Mouse (Mus musculus): ENCODE results near the gene Elovl7.

The Elovl7 gene

DNA sequence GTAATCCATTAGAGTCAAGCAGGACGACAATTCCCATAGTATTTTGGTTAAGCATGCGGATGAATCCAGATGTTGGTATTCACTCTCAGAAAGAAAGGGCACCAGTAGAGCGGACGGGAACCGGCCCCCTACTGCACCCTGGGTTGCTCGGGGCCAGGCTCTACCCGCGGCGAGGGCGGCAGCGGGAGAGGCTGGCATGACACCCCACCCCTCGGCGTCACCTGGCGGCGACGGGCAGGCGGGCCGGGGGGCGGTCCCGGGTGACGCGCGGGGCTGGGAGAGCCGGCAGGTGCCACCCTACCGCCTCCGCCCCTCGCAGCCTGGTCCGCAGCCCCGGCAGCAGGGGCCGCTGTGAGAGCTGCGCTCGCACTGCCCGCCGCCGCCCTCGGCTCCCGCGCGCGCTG is at the start of gene Elovl7:
Gene Elovl7, plus strand, starts transcription at position 324 of the 404 bp plus-strand sequence.
- DNase-seq = peak; percentile 92

DNA sequence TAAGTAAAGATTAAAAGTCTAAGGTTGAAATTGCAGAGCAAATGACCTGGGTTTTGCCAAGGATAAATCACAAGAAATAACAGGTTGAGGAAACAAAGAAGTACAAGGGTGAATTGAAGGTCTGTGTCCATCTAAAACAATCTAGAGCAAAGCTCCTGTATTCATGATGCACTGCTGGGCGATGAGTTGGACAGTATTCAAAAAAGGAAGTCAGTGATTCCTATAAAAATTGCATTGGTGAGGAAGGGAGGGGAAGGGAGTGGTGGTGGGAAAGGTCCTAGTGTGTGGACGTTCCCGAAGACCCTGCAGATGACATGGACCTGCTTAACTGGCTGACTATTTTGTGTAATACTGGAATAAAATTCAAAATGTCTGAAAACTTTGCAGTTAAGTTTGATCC is 49.6 kb upstream of the Elovl7 start:
- no peak for DNase-seq

DNA sequence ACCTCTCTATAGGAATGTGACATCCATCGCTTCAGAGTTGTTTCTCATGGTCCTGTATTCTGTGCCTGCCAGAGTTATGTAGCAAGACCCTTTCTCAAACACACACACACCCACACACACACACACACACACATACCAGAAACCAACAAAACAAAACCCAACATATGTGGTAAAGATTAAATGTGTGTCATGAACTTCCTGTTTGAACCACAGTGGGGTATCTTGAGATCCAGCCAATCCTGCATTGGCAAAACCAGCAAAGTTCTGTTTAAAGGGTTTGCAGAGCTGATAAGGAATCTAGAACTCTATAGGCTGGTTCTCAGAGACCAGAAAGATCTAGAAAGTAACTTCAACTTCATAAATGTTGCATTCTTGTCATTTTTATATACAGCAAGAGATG is 44.2 kb upstream of the Elovl7 start:
- DNase-seq = no peak

DNA sequence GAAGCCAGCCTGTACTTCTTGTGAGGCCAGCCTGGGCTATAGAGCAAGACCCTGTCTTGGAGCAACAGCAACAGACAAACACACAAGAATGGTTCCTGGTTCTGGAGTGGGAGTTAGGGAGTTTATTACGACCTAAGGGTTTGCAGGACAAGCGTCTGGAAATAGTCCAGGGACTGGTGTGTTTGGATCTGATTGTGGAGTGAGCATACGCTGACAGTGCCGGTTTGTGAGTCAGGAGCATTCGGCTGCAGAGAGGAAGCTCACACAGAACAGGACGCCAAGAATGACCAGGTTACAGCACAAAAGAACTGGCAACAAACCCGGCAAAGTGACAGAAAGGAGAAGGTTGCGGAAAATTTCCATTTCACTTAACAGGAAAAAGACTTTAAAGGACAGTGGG is 43.7 kb upstream of the Elovl7 start:
- DNase-seq = no peak

DNA sequence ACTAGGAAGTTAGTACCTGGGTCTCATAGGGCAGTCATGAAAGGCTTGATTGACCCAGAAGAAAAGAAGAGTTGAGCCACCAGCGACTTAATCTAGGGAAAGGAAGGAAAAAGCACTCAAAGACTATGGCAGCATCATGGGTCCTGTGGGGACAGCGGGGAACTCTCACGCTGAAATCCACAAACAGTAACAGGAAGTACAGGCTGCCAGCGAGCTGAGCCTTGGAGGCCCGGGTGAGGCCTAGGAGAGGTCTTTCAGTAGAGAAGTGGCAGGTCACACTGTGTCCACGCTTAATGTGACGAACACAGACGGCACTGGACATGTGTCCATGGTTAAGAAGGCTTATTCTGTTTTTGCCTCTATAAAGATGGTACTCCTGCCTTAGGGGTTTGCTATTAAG is 34.6 kb upstream of the Elovl7 start:
- DNase-seq = no peak

DNA sequence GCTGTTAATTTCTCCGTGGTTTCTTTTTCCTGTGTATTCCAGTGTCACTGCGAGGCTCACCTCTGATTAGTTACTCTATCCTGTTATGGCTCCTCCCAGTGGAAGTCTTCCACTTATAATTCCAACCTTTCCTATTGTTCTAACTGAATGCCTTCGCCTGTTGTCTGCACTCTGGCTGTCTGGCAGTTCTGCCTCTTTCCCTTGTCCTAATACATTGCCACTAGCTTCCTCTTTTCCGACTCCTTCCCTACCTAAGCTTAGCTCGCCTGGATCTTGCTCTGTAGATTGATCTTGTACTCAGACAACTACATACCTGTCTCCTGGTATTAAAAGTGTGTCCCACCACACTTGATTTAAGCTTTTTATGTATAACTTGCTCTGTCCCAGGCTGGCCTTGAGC is 33.4 kb upstream of the Elovl7 start:
- DNase-seq = no peak

DNA sequence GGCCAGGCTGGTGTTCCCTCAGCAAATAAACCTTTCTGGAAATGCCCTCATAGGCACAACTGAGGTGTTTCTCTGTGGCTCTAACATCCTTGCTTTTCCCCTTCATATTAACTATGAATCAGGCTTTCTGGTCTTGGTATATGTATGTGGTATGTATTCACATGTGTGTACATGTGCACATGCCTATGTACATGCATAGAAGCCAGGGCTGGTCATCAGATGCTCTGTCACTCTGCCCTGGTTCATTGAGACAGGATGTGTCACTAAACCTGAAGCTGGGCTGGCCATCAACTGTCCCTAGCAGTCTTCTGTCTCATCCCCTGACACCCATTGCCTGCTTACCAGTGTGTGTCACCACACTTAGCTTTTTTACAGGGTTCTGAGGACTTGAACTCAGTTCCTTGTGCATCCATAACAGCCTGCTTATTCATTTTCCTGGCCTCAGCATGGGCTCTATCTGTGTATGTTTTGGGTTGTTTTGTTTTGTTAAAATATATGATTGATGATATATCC is 29.4 kb upstream of the Elovl7 start:
- no peak for DNase-seq

DNA sequence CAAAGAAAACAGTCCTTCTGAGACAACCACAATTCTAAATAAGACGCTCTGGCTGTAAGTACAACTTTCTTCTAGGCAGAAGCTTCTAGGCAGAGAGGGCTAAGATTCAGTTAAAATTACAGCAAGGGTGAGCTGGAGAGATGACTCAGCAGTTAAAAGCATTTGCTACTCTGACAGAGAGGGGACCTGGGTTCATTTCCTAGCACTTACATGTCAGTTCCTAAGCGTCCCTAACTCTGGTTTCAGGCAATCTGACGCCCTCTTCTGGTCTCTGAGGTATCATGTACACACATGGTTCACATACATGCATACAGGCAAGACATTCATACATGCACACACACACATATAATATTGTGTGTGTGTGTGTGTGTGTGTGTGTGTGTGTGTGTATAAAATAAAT is 28.7 kb upstream of the Elovl7 start:
- DNase-seq = no peak

DNA sequence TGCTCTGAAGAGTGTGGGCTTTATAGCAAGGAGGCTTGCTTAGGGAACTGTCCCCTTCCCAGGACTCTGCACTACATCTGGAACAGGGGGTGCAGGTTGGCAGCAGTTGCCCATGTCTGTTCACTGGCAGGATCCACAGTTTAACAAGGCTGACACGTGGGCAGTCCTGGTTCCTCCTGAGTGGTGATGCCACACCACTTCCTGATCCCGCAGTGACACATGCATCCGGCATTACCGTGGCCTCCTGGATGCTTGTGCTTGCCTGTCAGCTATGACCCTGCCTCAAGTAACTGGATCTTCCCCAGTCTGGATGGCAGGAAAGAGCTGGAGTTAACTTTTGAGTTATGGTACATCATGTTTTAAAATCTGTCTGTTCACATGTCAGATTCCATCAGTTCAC is 26.2 kb upstream of the Elovl7 start:
- no peak for DNase-seq

DNA sequence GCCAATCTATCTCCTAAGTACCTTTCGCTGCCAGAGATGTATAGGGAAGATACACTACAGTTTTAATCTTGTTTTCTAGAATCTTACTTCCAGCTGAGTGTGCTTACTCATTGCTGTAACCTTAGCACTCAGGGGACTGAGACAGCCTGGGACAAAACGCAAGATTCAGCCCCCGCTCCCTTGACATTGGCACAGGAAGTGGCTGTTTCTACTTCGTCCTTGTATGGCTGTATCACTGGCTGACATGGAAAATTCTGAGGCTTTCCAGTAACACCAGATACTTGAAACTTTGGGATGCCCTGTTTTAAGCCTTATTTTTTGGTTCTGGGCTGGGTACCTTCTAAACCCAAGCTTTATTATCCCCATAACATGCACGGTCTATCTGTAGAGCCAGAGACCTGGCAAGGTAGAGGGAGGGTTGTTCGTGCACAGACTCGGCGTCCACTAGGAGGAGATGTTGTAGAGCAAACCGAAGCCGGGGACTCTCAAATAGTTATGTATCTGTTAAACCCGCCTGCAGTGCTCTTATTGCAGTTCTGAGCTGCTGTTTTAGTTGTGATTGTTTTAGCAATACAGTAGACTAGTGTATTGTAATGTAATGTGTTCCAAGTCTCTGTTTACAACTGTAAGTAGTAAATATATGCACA is 23.0 kb upstream of the Elovl7 start:
- DNase-seq = peak; percentile 58

DNA sequence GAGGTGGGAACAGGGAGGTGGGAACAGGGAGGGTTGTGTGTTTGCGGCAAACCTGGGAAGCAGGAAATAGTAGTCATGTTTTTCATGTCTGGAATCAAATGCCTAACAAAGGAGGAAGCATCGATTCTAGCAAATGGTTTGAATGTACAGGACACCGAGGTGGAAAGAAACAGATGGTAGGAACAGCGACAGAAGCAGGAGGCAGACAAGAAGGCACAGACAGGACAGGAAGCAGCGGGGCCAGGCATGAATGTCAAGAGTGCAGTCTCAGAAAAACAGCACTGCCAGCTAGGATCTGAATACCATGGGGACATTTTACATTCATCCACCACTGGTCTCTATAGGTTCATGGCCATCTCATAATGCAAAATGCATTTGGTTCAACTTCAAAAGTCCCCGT is 18.7 kb upstream of the Elovl7 start:
- DNase-seq = no peak

DNA sequence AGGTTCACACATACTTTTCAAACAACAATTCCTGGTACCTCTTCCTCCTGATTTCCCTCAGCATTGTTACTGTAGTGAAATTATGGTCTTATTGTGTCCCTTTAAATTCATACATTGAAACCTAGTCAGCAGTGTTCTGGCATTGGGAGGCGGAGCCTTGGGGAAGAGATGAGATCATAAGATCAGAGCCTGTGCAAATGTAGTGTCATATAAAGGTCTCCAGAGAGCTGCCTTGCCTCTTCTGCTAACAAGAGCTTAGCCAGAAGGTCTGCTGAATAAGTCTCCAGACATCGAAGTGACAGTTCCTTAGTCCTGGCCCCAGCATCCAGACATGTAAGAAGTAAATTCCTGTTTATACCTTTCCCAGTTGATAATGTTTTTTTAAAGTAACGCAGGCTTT is 9.3 kb upstream of the Elovl7 start:
- DNase-seq = no peak

DNA sequence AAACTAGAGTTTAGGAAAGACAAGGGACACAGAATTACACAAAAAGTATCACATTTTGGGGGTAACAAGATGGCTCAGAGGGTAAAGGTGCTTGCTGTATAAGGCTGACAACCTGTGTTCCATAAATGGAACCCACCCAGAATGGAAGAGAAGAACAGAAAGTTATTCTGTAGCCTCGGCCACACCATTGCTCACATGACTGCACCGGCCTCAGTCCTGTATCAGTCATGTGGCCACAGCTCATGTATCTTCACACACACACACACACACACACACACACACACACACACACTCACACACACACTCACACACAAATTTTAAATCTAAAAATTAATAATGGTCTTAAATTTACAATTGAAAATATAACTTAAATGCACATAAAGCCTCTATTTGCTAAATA is 6.8 kb upstream of the Elovl7 start:
- DNase-seq = no peak

DNA sequence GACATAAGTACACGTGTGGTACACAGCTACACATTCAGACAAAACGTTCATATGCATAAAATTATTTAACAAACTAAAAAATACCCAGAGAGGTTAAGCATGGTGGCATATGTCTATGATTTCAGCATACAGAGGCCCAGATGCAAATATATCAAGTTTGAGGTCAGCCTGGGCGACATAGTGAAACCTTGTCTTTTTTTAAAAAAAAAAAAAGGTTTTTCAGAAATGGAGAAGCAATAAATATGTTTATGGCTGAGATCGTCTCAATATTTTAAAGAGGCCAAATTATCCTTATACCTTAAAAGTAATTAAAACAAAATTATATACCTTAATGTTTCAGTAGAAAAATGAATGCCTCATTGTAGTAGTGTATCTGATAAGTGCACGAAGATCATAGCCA is 6.1 kb upstream of the Elovl7 start:
- DNase-seq = no peak

DNA sequence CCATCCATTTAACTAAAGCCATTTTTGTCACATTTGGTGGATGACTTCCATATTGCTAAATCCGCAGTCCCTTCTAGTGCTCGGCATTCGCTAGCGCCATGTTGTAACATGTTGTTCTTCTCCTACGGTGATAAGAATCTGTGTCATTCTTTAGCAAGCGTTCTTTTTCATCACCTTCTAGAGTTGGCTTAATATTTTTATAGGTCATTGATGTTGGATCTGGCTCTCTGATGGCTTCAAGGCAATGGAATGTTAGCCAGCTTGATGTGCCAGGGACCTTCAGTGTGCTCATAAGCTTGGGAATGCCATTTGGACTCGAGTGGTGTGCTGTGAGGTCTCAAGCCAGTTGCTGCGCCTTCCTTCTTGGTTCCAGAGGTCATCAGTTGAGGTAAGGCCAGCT is 3.2 kb upstream of the Elovl7 start:
- DNase-seq = no peak

DNA sequence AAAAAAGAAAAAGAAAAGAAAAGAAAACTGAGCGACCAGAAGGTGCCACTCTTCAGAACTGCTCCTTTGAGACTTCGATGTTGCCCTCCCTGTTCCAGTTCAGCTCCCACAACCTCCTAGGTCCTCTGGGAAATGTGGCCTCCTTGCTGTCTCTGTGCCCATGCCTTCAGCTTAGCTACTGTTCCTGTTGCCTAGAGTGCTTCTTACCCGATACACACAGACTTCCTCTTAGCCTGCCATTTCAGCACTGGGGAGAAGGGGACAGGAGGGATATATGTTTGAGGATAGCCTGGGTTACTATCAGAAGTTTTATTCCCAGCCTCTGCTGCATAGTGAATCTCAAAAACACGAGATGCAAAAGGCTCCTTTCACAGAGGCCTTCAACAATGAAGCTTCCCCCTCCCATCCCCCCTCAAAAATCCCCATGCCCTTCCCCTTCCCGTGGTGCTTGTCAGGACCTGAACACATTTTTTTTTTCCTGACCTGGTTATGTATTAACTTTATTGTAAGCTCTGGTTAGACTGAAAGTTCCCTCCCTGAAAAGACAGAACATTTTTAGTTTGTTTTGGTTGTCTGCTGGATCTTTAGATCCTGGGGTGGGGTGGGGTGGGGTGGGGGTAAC is 1.7 kb upstream of the Elovl7 start:
- no peak for DNase-seq

DNA sequence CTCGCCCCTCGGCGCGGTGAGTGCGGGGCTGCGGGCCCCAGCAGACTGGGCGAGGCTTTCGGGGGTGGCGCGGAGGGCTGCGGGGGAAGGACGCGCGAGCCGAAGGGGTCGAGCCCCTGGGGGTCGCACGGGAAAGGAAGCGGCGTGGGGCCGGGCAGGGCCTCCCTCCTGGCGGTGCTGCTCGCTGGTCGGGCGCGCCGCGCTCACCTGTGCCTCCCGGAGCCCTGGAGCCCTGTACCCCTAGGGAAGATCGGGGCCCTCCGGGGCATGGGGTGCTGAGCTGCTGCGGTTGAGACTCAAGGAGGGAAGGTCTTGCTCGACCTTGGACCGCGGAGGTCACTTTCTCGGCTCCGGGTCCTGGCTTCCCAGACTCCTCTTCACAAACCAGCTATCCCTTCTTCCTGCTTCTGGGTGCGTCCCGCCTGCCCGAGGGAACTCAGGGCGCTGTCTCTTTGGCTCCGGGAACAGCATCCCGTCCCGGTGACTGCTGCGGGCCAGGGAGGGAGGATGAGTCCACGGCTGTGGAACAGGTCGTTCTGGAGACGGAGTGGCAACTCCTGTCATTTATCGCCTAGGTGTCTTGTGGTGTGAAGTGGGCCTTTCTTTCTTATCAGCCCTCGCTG is 392 bp downstream of the Elovl7 start:
- no peak for DNase-seq

DNA sequence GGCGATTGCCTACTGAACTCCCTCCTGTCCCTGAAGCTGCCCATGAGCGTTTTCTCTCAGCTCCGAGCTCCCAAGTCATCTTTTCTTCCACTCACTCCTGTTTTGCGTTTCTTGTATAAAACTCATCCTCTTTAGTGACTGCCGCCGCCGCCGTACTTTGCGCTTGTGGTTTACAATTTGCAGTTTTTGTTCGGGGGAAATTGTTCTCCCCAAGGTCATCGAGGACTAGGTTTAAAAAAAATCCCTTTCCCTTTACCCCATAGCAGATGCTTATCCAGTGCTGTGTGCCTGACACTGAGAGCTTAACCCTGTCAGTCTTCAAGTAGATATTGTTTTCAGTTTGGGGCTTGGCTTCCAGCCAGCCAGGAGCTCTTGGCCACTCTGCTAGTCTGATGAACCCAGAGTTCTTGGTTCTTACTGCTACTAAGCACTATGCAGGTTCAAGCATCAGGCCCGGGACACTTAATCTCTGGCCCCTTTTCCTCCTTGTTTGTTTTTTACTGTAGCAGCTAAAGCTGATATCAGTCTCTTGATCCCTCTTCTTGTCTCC is 1.1 kb downstream of the Elovl7 start:
- peak; percentile 6 for DNase-seq

DNA sequence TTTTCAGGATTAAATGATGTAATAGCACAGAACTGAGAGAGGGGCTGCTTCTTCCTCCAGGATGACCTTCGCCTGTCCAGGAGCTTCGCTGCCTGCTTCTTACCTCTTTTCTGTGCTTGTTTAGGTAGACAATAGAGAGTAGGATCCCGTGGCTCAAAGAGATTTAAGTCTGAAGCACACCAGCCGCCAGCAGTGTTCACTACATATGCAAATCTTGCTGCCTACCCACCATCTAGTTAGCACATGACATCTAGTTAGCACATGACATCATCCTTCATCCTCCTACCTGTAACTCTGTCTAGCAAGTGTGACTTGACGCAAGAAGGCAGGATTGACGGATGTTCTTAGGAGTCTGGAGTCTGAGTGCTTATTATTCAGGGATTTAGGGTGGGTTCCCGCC is 5.6 kb downstream of the Elovl7 start:
- DNase-seq = no peak

DNA sequence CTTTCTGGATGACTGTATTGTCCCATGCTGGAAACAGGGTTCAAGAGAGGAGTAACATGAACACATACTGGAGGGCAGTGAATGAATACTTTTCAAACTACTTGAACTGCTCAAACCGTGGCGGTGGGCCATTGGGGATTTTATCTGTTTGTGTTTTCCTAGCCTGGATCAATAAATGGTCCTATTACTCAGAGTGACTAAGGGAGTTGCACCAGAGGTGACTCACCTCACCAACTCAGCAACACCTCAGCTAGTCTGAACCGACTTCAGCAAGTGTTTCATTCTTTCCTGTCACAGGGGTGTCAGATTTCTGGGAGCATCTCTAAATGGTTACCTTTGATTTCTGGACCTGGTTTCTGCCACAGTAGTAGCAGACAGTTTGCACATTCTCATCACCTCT is 15.0 kb downstream of the Elovl7 start:
- no peak for DNase-seq

DNA sequence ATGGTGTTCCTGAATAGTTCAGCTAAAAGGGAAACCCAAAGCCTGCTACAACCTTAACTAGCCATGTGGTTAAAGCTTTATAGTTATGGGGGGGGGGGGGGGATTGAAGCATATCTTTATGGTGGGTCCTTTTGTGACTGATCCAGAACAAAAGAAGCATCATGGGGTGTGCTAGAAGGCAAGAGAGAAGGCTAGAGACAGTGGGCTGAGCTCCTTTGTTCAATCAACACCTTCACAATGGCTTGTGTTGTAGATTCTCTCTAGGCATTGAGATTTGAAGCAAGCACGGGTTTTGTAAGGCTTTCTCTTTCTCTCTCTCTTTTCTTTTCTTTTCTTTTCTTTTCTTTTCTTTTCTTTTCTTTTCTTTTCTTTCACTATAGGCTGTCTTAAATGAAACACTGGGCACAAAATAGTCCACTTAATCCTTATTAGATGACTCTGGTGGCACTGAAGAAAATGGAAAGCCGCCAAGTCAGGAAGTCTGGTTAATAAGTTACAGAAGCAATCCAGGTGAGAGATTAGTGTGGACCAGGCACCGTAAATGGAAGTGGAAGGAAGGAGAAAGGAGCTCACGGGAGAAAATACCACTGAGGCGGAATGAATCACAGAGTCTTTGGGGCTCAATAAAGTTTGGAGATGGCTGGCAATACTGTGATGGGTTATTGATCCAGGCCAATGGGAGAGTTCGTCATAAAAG is 15.6 kb downstream of the Elovl7 start:
- DNase-seq = no peak

DNA sequence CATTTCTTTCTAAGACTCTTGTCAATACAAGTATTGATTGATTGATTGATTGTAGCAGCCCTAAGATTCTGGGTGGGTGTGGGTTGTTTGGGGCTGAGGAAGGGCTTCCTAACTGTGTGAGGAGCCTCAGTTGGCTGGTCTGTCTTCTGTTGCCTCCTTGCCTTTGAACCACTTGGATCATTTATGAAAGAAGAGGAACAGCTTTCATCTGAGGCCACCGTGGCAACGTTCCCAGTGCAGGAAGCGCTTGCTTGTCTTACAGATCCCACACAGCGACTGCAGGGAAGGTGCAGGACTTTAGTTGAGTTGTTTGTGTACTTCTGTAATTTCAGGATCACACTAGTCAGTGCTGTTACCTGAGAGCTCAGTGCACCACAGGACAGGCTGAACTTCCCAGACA is 25.8 kb downstream of the Elovl7 start:
- DNase-seq = no peak

DNA sequence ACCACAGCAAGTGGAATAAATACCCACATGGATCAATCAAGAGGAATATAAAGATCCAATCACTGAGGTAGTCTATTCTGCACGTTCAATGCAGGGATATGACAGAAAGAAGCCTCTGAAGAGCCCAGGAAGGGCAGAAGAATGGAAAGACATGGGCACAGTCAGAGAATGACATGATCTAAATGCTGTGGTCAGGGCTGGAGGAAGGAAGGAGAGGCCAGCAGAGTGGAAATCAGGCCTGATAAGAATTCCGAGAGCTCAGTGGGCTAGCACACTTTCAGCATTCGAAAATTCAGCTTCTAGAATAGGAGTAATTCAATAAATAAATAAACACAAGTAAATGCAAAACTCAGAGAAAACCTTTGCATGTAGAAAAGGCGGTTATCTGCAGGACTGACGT is 27.5 kb downstream of the Elovl7 start:
- no peak for DNase-seq

Measured in thymus, postnatal 25 days (tissue).